Mouse (Mus musculus): ENCODE measurements around the gene Ccdc61.

The Ccdc61 gene

GRCm38 (mm10) chr7:18910241-18910831, at the start of gene Ccdc61:
Gene Ccdc61, minus strand, starts transcription at chr7:18910415.
- DNase-seq, result peak; percentile 97

DNA sequence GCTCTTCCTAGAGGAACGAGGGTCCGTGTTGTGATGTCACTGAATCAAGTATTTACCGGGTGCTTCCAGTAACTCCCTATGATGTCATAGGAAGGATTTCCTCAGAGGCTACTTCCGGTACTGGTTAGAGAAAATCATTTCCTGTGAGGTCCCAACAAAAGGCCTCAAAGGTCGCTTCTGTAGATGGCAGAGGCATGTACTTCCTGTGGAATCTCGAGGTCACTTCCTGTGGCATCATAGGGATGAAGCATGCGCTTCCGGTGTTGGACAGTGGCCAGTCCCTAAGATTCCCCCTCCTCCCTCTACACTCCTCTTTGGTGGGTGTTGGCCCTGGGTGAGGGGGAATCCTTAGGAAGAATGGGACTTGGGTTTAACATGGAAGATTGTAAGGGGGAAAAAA, 49.2 kb upstream of the Ccdc61 start:
- DNase-seq, result no peak

DNA sequence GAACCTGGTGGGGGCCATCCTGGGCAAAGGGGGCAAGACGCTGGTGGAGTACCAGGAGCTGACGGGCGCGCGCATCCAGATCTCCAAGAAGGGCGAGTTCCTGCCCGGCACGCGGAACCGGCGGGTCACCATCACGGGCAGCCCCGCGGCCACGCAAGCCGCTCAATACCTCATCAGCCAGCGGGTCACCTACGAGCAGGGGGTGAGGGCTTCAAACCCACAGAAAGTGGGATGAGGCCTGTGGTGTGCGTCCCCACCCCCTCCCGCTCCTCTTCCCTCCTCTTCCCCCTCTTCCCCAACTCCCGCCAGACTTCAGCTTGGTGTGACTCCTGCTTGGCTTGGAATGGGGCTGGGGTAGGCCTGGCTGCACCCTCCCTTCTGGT, 48.2 kb upstream of the Ccdc61 start:
- no peak for DNase-seq

DNA sequence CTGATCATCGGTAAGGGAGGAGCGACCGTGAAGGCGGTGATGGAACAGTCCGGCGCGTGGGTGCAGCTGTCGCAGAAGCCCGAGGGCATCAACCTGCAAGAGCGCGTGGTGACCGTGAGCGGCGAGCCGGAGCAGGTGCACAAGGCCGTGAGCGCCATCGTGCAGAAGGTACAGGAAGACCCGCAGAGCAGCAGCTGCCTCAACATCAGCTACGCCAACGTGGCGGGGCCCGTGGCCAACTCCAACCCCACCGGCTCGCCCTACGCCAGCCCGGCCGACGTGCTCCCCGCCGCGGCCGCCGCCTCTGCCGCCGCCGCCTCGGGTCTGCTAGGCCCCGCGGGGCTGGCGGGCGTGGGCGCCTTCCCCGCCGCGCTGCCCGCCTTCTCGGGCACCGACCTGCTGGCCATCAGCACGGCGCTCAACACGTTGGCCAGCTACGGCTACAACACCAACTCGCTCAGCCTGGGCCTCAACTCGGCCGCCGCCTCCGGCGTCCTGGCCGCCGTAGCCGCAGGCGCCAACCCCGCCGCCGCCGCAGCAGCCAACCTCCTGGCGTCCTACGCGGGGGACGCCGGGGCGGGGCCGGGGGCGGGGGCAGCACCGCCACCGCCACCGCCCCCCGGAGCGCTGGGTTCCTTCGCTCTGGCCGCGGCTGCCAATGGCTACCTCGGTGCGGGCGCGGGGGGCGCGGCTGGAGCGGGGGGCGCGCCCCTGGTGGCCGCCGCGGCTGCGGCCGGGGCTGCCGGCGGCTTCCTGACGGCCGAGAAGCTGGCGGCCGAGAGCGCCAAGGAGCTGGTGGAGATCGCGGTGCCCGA, 47.6 kb upstream of the Ccdc61 start:
- peak; percentile 74 for DNase-seq

DNA sequence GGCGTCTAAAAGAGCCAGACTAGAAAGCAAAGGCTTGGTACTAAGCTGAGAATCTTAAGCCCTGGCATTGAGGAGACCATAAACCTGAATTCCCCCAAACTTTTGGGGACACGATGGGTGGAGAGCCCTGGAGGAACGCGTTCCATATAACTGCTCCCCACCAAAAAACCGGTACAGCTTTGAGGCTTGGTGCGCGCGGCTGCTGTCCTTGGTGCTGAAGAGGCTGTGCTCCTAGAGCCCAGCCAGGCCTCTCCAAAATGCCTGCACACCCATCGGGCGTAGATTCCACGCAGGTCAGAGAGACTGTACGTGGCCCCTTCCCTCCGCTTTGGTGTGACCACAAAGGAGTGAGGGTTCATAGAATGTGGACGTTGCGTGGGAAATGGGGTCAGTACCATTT, 41.2 kb upstream of the Ccdc61 start:
- DNase-seq, result no peak

DNA sequence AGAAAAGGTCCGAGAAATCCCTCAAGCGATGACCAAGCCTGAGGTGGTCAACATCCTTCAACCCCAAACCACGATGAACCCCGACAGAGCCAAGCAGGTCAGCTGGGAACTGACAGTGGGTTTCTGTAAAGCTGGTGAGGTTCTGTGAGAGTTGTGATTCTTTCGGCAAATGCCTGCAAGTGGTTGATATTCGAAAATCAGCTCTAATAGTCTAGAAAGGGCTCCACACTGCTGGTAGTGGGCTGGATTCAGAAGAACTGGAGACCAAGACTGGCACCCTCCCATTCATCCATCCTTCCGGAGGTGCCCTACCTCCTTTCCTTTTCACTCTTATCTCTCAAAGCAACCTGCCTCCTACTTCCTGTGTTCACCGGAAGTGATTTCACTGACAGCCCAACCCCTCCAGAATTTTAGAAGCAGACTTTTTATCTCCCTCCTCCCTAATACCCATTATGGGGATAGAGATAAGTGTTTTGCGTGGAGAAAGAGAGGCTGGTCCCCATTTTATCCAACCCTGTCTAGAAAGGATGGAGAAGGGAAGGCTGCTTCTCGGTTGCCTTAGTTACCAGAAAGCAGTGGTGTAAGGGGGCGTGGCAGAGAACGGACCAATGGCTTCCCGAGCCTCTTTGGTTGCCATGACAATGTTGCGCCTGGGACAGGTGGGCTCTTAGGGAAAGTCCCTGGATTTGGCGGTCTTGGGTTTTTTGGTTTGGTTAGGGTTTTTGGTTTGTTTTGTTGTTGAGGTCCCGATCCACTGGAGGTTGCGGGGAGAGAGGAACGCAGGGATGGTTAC, 40.5 kb upstream of the Ccdc61 start:
- no peak for DNase-seq

- peak; percentile 48 for DNase-seq
Measured at GRCm38 (mm10) chr7:18949781-18950522, 39.7 kb upstream of the Ccdc61 start.

- no peak for DNase-seq
Measured at GRCm38 (mm10) chr7:18948151-18948550, 37.9 kb upstream of the Ccdc61 start.

- no peak for DNase-seq
Measured at GRCm38 (mm10) chr7:18942815-18943214, 32.6 kb upstream of the Ccdc61 start.

DNA sequence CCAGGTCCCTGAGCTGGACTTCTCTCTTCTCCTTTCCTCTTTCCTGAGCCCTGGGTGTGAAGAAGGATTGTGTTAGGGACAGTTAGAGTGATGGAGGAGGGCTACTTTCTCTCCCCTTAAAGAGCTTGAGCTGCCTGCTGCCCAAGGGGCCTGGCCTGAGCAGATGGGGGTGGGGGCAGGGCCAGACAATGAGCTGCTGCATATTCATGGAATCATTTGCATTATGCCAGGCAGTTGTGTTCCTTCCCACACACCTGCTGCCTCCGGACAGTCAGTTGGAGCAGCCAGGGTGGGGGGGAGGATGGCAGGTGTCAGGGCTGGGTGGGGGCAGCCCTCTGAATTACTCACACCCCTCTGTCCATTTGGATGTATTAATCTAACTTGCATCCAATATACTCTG, 32.2 kb upstream of the Ccdc61 start:
- peak; percentile 71 for DNase-seq

DNA sequence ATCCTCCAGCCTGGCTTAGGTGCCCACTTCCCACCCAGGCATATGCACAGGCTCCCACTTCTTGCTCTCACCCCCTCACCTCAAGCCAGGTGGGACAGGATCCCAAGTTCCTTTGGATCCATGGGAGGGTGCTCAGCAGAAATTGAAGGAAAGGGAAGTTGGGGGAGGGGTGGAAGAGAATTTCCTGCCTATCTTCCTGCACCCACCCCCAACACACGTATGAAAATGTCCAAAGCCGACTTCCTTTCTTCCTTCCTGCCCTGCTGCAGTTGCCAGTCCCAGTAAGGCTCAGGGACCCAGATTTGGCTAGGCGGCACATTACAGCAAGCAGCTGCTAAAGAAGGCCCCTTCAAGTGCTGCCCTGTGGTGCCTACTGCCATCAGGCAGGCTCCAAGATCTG, 17.5 kb upstream of the Ccdc61 start:
- DNase-seq, result no peak

GRCm38 (mm10) chr7:18926911-18927310, 16.7 kb upstream of the Ccdc61 start:
- no peak for DNase-seq

GRCm38 (mm10) chr7:18926041-18926790, 16.0 kb upstream of the Ccdc61 start:
- DNase-seq, result no peak

DNA sequence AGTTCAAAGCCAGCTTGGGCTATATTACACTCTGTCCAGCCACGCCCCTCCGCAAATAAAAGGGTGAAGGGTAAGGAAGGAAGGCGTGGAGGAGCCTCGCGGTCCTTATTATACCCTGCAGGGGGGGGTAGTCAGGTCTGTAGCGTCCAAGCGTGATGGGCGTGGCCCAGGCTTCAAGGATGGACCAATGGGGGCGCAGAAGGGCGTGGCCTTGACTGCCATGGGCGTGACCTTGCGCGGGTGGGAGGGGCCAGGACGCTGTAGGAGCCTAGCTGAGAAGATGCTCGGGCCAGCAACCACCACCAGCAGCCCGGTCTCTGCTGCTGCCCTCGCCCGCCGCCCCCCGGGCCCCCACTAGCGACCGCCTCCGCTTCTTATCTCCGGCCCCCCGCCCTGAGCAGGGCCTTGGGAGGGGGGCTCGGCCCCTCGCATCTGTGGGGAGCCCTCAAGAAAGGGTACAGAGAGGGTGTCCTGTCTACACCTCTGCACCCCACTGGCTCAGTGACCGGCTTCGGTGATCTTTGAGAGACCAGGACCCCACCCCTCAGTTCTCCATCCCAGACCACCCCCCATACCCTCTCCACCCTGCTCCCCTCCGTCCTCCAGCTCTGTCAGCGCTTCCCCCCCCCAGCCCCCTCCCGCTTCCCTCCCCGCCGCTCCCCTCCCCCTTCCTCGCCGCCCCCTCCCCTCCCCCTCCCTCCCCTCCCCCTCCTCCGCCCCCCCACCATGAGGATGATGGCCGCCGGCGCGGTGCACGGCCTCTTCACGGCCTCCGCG, 15.1 kb upstream of the Ccdc61 start, which contains the start of gene Nova2:
Gene Nova2, plus strand, starts transcription at position 727 of the 777 bp plus-strand sequence.
- peak; percentile 97 for DNase-seq

GRCm38 (mm10) chr7:18924321-18924720, 14.1 kb upstream of the Ccdc61 start:
- no peak for DNase-seq

GRCm38 (mm10) chr7:18923711-18924191, 13.5 kb upstream of the Ccdc61 start:
- peak; percentile 56 for DNase-seq

- no peak for DNase-seq
Measured at GRCm38 (mm10) chr7:18923267-18923666, 13.1 kb upstream of the Ccdc61 start.

- DNase-seq, result peak; percentile 90
Measured at GRCm38 (mm10) chr7:18922807-18923206, 12.6 kb upstream of the Ccdc61 start.

DNA sequence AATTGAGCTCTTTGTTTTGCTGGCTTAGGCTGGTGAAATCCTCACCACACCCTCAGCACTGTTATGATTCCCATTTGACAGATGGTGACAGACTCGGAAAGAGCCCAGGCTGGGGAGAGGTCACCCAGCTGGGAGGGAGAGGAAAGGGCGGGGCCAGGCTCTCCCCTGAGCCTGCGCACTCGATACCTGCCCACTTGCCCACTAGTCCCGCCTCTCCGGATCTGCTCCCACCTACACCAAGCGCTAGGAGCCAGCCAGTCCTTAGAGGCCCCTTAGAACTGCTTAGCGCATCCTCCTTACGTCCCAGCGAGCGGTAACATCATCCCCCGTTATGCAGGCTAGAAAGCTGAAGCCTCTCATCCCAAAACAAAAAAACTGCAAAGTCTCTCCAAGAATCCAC, 10.9 kb upstream of the Ccdc61 start:
- peak; percentile 91 for DNase-seq

GRCm38 (mm10) chr7:18917931-18918330, 7.7 kb upstream of the Ccdc61 start:
- no peak for DNase-seq

DNA sequence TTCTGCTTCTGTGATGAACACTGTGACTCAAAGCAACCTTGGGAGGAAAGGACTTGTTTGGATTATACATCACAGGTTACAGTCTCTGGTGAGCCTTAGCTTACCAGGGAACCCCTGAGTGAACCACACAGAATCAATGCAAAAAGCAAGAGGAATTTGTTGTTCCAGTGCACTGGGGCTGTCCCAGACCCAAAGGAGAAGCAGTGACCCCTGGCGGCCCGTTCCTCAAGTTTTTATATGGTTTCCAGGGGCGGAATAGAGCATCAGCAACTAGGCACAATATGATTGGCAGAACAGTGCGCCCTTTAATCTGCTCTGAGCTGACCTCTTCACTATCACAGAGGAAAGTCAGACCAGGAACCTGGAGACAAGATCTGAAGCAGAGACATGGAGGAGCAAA, 6.0 kb upstream of the Ccdc61 start:
- no peak for DNase-seq
